Mouse (Mus musculus) lung, postnatal 0 days (tissue): ENCODE results near the gene Wdr86. TPM values are rescaled to one million over a fixed set of nuclear protein-coding genes. Genes with fewer than 3 reads are reported as not detected.

Source experiments
- ATAC-seq: fragments of 200-750 bp; cut with Nextera tagmentation; 2 replicates; pipeline ENCODE4 v1.8.0; 2017; ENCODE audit warnings: moderate library complexity
- DNase-seq: peaks from one replicate; pipeline ENCODE4 v3.0.0-alpha.2; 2016; ENCODE audit warnings: low spot score
- H3K27ac ChIP-seq: fragments of 300-500 bp; sonication (generic); 2 replicates; pipeline ENCODE4 v1.5.1; 2014; ENCODE audit warnings: antibody characterized with exemption, mild to moderate bottlenecking, low read length, mixed read lengths
- H3K27me3 ChIP-seq: fragments of 300-500 bp; sonication (generic); replicated peaks from 2 replicates; pipeline ENCODE4 v1.6.1; 2014; ENCODE audit warnings: low read length, mixed read lengths; ENCODE audit not compliant: insufficient read depth
- H3K36me3 ChIP-seq: fragments of 300-500 bp; sonication (generic); 2 replicates; pipeline ENCODE4 v1.6.1; 2014; ENCODE audit warnings: low read length, mixed read lengths; ENCODE audit not compliant: insufficient read depth
- H3K4me1 ChIP-seq: fragments of 300-500 bp; sonication (generic); 2 replicates; pipeline ENCODE4 v1.6.1; 2014; ENCODE audit warnings: antibody characterized with exemption, low read depth, low read length, mixed read lengths; ENCODE audit not compliant: insufficient read depth
- H3K4me2 ChIP-seq: fragments of 300-500 bp; sonication (generic); replicated peaks from 2 replicates; pipeline ENCODE4 v1.6.1; 2014; ENCODE audit warnings: low read depth, mild to moderate bottlenecking, low read length, moderate library complexity, mixed read lengths
- H3K4me3 ChIP-seq: fragments of 300-500 bp; sonication (generic); 2 replicates; pipeline ENCODE4 v1.5.1; 2014; ENCODE audit warnings: low read depth, low read length
- H3K9ac ChIP-seq: fragments of 300-500 bp; sonication (generic); replicated peaks from 2 replicates; pipeline ENCODE4 v1.6.1; 2014; ENCODE audit warnings: low read depth, mild to moderate bottlenecking
- H3K9me3 ChIP-seq: fragments of 300-500 bp; sonication (generic); 2 replicates; pipeline ENCODE4 v1.6.1; 2016; ENCODE audit warnings: low read length, mixed read lengths
- CTCF ChIP-seq: IDR thresholded peaks from 2 replicates; pipeline ENCODE4 v1.5.1; 2016; ENCODE audit warnings: antibody characterized with exemption, mild to moderate bottlenecking
- EP300 ChIP-seq: IDR thresholded peaks from 2 replicates; pipeline ENCODE4 v1.6.1; 2016; ENCODE audit warnings: antibody characterized with exemption, mild to moderate bottlenecking, control low read depth
- WGBS: fragments of 180-500 bp; shearing (Covaris S2); extraction: QIAGEN DNeasy Blood & Tissue Kit; methylation state at CpG from one replicate; pipeline ENCODE4 v1.1.7; 2014; 5-methylcytosine and 5-hydroxymethylcytosine counted together
- polyA plus RNA-seq: library from polyadenylated mRNA; unstranded; fragments of >200 nt; fragmentation: Nextera tagmentation; extraction: Ambion mirVana; gene quantifications from 2 replicates; pipeline ENCODE4 v1.2.1, GENCODE M21; 2015

Gene Wdr86
- polyA plus RNA-seq, 1 experiment from 2014 or later: 11.0 TPM

GRCm38 (mm10) chr5:24757816-24758215 lies 27.3 kb upstream of the Wdr86 start, which contains the start of gene Crygn:
Crygn (minus strand) TSS chr5:24758008.
- Histone ChIP-seq H3K4me1 (no peaks in the 10 kb centered on the region), H3K36me3 (no peaks in the 10 kb centered on the region), H3K27ac (no peak within 1 kb of the TSS), H3K27me3 (no peaks in the 10 kb centered on the region), H3K4me2 (no peak within 1 kb of the TSS), H3K9me3 (no peaks in the 10 kb centered on the region), H3K4me3 (no peak within 1 kb of the TSS), H3K9ac (no peak within 1 kb of the TSS)
- peak; percentile 54 for ATAC-seq
- WGBS: 50% methylated on average over 18 of the region's 18 CpGs
- peak; percentile 15 for DNase-seq
- TF ChIP-seq CTCF (no peak), EP300 (no peak)

- no peak for TF ChIP-seq EP300
- no peak for TF ChIP-seq CTCF
- Histone ChIP-seq H3K9ac (no peak overlapping the region), H3K27me3 (no peaks in the 10 kb centered on the region), H3K36me3 (no peaks in the 10 kb centered on the region), H3K4me3 (no peak overlapping the region), H3K4me1 (no peaks in the 10 kb centered on the region; the same call in 1 of the 2 replicates), H3K9me3 (no peaks in the 10 kb centered on the region), H3K27ac (no peak overlapping the region), H3K4me2 (no peak overlapping the region)
- ATAC-seq (no peak), DNase-seq (no peak)
- 65% methylated on average over 3 of the region's 3 CpGs for WGBS
Measured at GRCm38 (mm10) chr5:24756931-24757330, 26.4 kb upstream of the Wdr86 start.

- no peak for TF ChIP-seq EP300
- no peak for TF ChIP-seq CTCF
- peak overlapping the region; percentile 58; the same call in 1 of the 2 replicates for H3K4me3 ChIP-seq
- no peaks in the 10 kb centered on the region for H3K27me3 ChIP-seq
- 0% methylated on average over 2 of the region's 2 CpGs for WGBS
- H3K36me3 ChIP-seq: no peaks in the 10 kb centered on the region
- ATAC-seq (no peak), DNase-seq (no peak)
- no peaks in the 10 kb centered on the region; the same call in 1 of the 2 replicates for H3K4me1 ChIP-seq
- peak overlapping the region; percentile 87 for H3K9ac ChIP-seq
- H3K4me2 ChIP-seq: peak overlapping the region; percentile 89
- H3K27ac ChIP-seq: peak overlapping the region; percentile 96
- no peaks in the 10 kb centered on the region for H3K9me3 ChIP-seq
Measured at GRCm38 (mm10) chr5:24752175-24752498, 21.6 kb upstream of the Wdr86 start.

- H3K27ac ChIP-seq: peak overlapping the region; percentile 96
- peak overlapping the region; percentile 89 for H3K4me2 ChIP-seq
- no peaks in the 10 kb centered on the region for H3K27me3 ChIP-seq
- WGBS: 1% methylated on average over 25 of the region's 25 CpGs
- peak overlapping the region; percentile 58 for H3K4me3 ChIP-seq
- TF ChIP-seq EP300 (peak; percentile 40; the same call in 1 of the 2 replicates), CTCF (no peak)
- ATAC-seq: peak; percentile 72
- DNase-seq: peak; percentile 93
- H3K9me3 ChIP-seq: no peaks in the 10 kb centered on the region
- H3K36me3 ChIP-seq: no peaks in the 10 kb centered on the region
- peak overlapping the region; percentile 87 for H3K9ac ChIP-seq
- no peaks in the 10 kb centered on the region; the same call in 1 of the 2 replicates for H3K4me1 ChIP-seq
Measured at GRCm38 (mm10) chr5:24751305-24752174, 21.0 kb upstream of the Wdr86 start.

GRCm38 (mm10) chr5:24750321-24751304 lies 20.1 kb upstream of the Wdr86 start:
- ATAC-seq (peak; percentile 79), DNase-seq (peak; percentile 95)
- no peaks in the 10 kb centered on the region for H3K27me3 ChIP-seq
- no peaks in the 10 kb centered on the region for H3K36me3 ChIP-seq
- H3K9me3 ChIP-seq: no peaks in the 10 kb centered on the region
- TF ChIP-seq CTCF: peak; percentile 93
- TF ChIP-seq EP300: no peak
- 1% methylated on average over 44 of the region's 59 CpGs for WGBS
- peak overlapping the region; percentile 58 for H3K4me3 ChIP-seq
- no peaks in the 10 kb centered on the region; the same call in 1 of the 2 replicates for H3K4me1 ChIP-seq
- H3K27ac ChIP-seq: peak overlapping the region; percentile 96
- peak overlapping the region; percentile 89 for H3K4me2 ChIP-seq
- H3K9ac ChIP-seq: peak overlapping the region; percentile 87
